Mouse (Mus musculus) cerebellum, adult 8-10 months (tissue): ENCODE measurements around the gene Spx.
A peak's percentile ranks its signal among the peaks of the same experiment; 100 is the strongest.

Experiments used
- DNase-seq: peaks from one replicate; pipeline ENCODE4 v3.0.0; 2022

Gene Spx

DNA sequence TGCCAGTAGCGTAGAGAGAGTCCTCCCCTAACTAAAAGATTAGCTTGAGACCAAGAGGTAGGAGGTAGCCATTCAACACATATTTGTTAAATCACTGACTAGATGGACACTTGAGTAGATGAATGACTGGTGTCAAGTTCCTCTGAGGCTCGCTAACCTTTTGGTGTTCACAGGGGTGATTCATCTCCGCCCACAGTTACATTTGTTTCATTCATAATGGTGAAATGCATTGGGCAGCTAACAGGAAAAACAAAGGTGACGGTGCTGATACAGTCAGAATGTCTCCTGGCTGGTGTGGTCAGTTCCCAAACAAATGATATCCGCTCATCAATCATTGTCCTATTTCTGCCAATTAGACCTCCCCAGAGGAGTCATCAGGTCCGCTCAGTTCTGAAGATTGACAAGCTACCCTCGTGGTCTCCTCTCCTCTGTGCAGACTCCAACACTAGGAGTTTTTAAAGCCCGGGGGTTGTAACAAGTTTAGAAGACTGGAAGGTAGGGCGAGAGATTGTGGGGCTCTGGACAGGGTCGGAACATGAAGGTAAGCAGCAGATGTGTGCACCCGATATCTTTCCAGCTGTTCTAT, at the start of gene Spx:
Gene Spx, plus strand, starts transcription at position 536 of the 586 bp plus-strand sequence.
- no peak for DNase-seq

DNA sequence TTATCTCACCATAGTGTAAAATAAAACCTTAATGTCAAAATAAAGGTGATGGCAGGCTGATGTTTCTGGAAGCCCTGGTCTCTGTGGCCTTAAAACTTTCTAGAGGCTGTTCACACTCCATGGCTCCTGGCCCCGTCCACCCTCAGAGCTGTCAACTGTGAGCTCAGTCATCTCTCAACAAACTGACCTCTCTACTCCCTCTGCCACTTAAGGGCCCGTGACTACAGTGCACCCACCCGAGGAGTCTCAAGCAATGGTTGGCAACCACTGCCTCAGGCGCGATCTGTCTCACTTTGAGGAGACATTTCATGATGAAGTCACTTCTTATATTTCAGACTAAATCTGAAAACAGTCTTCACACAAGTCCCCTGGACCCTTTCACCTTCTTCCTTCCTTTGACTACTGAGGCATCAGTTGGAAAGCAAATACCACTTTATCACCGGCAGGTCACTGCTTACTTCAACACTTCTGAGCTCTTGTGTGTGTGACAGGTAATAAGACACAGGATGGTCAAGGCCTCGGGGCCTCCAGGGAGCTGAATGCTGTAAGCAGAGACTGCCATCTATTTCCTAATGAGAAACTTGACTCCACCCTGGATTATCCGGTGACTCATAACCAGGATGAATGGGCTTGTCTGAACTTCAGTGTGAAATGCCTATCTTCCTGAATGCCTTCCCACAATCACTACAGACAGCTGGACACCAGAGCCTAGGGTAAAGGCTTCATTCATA, 47.3 kb upstream of the Spx start:
- no peak for DNase-seq

DNA sequence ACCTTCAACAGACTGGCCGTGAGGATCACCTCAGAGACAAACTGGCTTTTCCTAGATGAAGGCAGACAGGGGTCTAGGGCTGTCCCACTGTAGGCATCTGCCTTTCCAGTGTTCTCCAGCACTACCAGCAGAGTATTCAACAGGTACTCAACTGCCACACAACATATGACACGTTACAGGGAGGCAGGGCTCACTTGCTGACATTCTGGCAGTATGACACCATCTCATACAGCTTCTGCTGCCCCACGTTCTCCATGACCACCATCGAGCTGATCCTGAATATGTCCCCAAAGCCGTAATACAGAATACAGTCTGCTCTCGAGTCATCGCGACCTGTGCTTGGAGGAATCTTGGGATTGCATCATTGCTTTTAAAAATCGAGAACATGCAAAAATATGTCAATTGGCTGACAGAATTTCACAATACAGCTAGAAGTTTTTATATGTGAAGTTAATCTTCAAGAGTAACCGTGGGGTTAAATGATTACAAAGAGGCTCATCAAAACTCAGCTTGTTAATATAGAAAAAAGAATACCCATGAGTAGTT, 46.7 kb upstream of the Spx start:
- DNase-seq: no peak

DNA sequence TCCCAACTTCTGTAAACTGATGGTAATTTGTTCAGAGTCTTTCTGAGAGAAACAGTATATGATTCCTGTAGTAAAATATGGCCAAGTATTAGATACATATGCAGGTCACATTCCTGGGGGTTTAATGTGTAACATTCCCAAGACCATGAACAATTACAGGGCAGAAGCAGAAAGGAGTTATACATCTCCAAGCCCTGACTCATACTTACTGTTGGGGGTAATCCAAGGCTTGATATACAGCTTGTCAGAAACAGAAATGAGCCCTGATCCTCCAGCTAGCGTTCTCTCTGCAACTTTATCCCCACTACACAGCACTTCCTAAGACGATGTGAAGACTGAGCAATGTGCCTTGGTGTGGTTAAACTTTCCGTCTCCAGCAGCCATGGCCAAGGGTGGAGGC, 45.7 kb upstream of the Spx start:
- DNase-seq: no peak

DNA sequence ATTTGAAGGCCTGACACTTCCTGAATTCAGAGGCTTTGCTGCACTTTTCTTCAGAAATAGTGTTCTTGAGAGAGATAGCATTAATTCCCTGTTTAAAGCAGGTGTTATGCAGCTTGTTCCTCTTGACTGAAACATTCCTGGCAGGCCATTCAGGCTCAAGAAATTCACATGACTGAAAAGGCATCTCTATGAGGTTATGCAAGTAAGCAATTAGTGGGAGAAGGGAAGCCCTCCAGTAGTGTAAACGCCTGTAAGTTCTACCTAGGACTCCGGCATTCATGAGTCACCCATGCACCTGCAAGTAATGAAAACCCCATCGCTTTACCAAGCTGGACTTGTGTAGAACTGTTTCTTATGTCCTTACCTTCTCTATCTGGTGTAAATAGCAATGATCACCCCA, 43.7 kb upstream of the Spx start:
- no peak for DNase-seq

DNA sequence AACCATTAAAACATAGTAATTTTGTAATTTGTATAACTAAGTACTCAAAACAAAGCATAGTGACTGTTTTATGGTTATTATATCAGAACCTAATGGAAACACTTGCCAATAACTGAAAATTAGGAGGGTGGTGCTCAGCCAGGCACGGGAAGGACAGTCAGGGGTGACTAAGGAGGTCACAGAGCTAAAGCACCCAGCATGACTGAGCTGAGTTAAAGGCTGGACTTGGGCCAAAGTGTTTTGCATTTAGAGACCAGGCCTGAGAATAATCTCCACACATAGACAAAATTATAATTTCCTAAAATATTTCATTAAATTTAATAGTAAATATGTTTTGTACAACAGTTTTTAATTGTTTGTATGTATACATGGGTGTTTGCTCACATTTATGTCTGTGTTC, 36.2 kb upstream of the Spx start:
- no peak for DNase-seq

DNA sequence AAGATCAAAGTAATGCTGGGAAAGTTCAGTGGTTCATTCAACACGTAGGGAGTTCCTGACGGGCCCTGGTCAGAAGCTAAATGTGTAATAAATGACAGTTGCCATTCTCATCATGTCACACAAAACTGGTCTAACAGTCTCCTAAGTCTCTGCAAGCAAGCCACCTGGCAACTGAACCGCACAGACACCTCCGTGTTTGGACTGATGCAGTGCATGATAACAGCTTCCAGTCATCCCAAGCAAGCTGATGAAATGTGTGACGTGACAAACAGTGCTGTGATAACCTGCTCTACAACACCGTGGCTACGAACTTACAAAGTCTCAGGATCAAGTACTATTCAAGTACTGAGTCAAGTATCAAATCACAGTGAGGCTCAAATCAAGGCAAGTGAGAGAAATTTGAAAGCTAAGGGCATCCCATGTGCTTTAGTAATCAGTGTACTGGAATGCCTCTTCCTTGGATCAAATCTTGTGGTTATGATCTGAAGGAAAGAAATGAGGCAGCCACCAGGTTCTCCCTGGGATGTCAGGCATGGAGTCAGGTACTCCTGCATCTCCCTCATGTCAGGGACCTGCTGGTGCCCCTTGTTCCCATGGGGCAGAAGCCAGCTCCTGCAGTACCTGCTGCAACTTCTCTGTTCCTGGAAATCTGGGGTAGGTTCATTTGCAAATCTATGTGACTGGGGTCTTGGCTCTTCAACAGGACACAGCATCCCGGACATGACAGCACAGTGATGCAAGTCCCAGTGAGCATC, 34.5 kb upstream of the Spx start:
- no peak for DNase-seq

DNA sequence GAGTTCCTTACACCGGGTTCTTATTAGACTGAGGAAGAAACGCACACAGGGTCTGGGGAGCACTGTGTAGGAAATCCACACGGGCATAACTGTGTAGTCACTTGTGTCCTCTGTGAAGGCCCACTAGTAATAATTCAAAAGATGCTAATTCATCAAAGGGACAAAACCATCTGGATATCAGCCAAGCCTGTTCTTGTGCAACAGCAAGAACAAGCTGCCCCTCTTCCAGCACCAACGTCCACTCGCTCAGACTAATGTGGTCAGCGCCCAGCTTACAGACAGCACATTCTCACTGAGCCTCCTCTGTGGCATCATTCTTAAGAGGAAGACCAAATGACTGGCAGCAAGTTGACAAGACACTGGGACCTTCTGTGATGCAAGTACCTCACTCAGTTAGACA, 33.3 kb upstream of the Spx start:
- no peak for DNase-seq

DNA sequence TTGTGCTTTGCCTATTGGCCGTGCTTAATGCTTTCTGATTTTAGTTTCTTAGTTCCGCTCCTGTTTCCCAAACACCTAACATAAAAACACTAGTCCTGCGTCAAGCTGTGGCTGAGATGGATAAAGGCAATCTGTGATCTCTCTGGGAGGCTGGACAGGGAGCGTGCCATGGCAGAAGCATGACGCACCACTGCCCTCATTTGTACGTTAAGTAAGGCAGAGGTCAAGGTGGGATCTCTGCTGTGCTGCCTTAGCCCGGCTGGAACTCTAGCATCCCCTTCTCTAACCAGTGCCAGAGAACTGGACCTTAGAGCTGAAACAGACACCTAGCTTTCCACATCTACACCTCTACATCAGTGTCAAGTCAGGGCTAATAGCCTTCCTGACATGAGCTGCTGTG, 31.6 kb upstream of the Spx start:
- DNase-seq: no peak

DNA sequence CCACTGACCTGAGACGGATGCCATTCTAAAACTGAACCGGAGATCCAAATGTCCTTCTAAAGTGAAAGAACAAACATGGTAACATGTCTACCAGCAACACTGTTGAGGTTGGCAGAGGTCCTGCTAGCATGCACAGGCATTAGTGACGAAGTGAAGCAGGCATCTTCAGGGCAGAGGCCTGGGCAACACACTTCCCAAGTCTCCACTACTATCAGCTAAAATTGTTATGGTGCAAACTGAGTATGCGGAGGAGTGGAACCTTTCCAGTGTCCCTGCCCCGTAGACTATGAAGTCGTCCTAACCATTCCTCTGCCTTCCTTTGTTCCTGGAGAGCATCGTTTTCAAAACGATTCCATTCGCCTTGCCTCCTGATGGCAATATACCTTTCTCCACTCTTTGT, 28.7 kb upstream of the Spx start:
- no peak for DNase-seq

DNA sequence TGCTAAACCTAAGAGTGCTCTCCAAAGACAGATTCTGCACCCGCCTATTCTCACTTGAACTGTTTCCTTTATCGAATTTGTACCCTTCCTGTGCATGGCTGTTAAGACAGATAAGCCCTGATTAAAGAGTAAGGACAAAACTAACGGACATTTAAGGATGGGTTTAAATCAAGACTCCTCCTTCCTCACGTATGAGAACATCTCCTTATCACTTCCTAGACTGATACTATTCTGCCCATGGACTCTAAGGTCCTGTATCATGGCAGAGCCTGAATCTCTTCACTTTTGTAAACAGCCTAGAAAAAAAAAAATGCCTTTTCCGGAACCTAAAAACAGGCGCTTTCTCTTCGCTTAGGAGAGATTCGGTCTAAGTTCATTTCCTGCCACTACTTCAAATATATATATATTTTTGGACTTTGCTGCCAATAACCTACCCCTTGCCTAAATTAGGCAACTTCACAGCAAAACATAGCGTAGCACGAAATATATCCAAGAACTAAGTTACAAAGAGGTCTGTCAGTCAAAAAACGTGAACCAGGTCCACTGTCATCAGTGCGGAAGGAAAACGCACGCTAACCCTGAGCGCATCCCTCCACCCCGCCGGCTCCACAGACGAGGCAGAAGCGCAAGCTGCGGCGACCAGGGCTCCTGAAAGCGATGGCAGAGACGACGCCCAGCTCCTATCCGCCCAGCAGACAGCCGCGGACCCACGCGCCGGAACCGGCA, 26.8 kb upstream of the Spx start:
- DNase-seq: no peak

DNA sequence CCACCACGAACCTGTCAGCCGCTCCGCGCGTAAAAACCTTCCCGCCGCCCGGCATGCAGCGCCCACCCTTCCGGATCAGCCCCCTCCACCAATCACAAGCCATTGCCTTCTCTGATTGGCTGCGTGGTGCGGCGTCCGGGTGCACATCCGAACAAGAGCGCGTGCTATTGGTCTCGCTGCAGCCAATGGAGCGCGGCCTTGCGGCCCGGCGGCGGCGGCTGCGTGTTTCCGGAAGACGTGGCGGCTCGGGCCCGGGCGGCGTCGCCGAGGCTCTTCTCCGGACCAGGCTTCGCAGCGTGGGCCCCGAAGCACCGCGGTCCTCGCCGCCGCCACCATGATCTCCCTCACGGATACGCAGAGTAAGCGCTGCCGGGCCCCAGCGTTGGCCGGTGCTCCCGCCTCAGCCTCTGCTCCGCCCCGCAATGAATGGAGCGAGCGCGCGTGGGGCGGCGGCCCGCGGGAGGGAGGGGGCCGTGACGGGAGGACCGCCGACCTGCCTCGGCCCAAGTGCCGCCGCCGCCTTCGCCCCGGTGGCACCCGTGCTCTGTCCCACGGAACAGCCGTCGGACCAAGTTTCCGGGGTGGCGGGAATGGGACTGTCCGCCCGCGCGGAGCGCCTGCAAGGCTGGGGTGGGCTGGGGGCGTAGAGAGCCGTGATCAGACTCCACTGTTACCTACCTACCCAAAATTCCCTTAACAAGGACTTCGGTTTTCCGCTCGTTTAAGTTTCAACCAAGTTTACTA, 26.1 kb upstream of the Spx start, which contains the start of the genes Recql and Golt1b:
Gene Recql, minus strand, starts transcription at position 77 of the 744 bp plus-strand sequence.
Gene Golt1b, plus strand, starts transcription at position 211 of the 744 bp plus-strand sequence.
- DNase-seq: peak; percentile 98

DNA sequence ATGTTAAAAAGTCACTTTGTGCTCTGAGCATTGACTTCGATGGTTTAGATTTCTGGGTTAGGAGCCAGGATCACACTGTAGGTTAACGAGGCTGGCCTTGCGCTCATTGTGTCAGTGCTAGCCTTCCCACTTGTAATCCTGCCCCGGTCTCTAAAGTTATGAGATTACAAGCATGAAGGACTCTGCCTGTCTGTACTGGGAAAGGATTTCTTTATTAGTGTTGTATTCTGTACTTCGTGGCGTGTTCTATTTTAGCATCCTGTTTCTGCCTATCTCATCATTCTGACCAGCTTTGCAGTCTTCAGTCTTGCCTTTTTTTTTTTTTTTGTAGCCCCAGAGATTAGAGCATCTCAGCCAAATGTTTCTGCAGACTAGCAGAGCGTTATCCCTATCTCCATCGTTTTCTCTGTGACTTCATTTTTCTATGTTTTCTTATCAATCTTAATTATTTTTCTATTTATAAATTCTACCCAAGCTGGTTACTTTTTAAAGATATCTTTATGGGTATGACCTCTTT, 25.4 kb upstream of the Spx start:
- no peak for DNase-seq

DNA sequence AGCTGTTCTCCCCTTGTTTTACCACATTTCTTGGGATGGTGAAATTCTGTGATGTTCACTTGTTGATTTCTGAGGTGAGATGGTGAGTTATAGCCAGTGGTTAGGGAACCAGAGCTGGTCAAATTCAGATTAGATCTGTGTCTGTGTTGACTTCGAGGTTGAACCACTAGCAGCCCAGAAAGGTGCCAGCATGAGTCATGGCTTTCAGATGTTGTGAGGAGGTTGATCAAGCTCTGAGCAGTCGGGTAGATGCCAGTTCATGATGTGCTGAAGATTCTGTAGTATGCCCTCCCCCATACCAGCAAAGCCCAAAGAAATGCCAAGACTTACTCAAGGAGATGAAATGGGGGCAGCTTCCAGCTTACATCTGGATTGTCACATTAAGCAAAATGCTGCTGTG, 24.1 kb upstream of the Spx start:
- no peak for DNase-seq

DNA sequence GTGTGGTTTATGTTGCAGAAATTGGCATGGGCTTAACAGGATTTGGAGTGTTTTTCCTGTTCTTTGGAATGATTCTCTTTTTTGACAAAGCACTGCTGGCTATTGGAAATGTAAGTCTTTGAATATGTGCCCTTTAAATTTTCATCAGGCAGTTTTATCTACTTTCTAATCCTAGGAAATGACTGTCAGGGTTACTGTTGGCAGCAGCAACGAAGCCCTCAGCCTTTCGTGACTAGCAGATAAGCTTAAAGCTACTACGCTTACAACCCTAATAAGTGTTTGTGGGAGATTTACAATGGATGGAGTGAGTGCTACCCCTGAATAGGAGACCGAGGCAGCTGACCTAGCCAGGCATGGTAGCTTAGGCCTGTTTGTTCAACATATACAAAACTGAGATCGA, 20.9 kb upstream of the Spx start:
- DNase-seq: no peak

DNA sequence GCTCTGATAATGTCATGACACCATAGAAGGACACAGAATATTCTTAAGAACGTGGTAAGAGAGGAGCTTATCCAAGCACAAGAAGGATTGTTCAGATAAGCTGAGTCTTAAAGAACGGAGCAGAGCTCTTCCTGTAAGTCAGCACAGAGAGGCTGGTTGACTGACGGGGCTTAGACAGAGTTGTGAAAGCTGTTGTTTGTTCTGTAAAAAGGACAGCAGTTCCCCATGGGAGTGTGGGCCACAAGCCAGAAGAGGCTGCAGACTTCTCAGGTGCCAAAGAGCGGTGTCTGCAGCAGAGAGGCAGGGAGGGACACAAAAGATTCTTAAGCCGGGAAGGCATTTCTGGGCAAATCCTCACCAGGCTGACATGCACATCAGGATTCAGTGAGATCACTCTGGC, 18.6 kb upstream of the Spx start:
- peak; percentile 19 for DNase-seq

DNA sequence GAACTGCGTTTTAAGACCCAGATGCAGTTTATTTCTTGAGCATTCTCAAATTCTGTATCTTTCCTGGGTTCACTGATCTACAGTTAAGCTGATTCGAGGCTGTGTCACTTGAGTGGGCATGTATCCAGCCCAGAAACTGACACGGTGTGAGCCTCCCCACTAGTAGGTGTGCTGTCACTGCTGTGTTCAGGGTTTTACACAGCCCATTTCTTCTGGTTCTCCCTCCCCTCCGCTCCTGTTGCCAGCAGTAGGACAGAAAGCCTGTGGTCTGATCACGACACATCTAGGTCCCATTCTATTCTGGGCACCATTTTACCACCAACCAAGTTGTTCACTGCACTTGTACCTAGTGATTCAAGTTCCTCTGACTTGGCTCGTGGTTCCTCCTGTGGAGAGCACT, 17.5 kb upstream of the Spx start:
- DNase-seq: no peak

DNA sequence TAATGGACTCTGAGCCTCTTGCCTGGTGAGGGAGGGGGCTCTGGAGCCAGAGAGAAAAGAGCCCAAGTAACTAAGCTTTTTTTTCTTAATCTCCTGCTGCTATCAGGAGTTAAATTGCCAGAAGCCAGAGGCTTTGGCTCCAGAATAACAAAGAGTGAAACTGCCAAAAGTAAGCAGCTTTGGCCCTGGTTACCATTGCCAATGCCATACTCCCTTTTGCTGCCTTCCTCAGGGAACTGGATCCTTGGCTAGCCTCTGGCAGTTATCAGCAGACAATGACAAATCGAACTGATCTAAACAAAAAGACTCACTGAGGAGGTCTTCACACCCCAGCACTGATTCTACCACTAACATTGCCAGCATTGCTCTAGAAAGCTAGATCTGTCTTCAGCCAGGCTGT, 2.1 kb upstream of the Spx start:
- DNase-seq: no peak

DNA sequence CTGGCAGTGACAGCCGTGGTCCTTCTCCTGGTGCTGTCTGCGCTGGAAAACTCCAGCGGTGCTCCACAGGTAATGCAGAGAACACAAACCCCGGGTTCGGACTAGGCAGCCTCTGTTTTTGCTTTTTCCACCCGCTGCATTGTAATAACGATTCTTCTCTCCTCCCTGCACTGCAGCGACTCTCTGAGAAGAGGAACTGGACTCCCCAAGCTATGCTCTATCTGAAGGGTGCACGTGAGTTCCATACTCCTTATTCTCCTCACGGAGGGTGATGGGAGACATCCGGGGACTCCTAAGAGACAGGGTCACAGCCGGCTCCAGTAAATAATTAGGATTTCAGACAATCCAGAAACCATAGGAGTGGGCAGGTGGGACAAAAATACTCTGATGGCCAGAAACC, 604 bp downstream of the Spx start:
- DNase-seq: no peak

DNA sequence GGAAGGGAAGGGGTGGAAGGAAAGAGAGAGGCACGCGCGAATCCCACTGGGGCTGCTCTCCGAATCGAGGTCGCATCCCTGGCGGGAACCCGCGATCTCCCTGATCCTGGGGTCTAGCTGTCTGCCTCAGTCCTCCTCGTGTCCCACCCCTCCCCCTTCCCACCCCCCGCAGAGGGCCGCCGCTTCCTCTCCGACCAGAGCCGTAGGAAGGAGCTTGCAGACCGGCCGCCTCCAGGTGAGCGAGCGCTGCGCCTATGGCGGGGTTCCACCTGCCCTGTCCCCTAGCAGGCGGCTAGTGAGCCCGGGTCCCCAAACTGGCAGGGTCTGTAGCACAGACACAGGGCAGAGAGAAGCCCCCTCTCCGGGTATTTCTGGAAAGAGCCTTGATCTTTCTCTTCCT, 1.4 kb downstream of the Spx start:
- no peak for DNase-seq

DNA sequence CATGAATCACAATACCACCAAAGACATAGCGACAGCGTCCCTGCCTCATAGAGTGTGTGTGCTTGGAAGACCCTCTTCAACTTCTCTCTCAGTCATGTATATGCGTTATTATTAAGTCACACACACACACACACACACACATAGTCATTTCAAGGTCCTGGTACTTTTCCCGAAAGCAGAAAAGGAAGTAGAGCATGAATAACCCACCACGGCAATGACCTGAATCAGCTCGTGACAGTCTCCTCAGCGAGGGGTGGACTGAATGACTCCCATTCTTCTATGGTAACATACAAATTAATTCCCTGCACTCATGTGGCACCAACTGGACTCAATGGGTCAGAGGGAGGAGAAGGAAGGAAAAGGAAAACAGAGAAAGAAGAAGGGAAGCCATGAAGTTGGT, 11.7 kb downstream of the Spx start:
- no peak for DNase-seq

DNA sequence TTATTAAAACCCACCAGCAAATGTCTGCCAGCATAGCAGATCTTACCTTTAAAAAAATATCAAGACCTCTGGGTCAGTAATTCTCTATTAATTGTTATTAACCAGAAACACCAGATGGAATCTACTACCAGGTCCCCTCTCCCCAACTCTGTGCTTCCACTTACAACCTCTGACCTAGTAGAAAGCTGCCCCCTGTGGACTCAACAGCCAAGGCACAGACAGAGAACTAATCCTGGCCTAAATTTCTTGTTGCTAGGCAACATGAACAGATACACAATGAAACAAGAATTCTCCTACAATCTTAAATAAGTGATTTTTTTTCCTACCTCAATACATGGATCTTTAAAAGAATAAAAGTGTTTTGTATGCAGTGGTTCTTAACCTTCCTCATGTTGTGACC, 15.8 kb downstream of the Spx start:
- no peak for DNase-seq
